Mouse (Mus musculus) kidney, adult 2 months (tissue): Measurements from ENCODE around the gene Pbld2. TPM values are rescaled to one million over a fixed set of nuclear protein-coding genes. Genes with fewer than 3 reads are reported as not detected.

Experiments
- DNase-seq: peaks from one replicate; pipeline ENCODE4 v3.0.0; 2021
- H3K27ac ChIP-seq: fragments of 200-500 bp; 2 replicates; pipeline ENCODE4 v1.5.1; 2012; ENCODE audit warnings: low read depth, low read length, control low read depth, inconsistent platforms; ENCODE audit not compliant: insufficient read depth
- H3K27me3 ChIP-seq: fragments of 200-500 bp; replicated peaks from 2 replicates; pipeline ENCODE4 v1.6.1; 2012; ENCODE audit warnings: mild to moderate bottlenecking, moderate library complexity, low read length, inconsistent platforms; ENCODE audit not compliant: control insufficient read depth, insufficient read depth
- H3K36me3 ChIP-seq: fragments of 200-500 bp; 2 replicates; pipeline ENCODE4 v1.6.1; 2012; ENCODE audit warnings: mild to moderate bottlenecking, moderate library complexity, low read length, inconsistent platforms; ENCODE audit not compliant: control insufficient read depth, insufficient read depth
- H3K4me1 ChIP-seq: fragments of 200-500 bp; 2 replicates; pipeline ENCODE4 v1.6.1; 2011; ENCODE audit warnings: low read length; ENCODE audit not compliant: control insufficient read depth, insufficient read depth
- H3K4me3 ChIP-seq: fragments of 200-500 bp; 2 replicates; pipeline ENCODE4 v1.5.1; 2011; ENCODE audit warnings: mild to moderate bottlenecking, low read depth, low read length, control low read depth; ENCODE audit not compliant: insufficient read depth
- CTCF ChIP-seq: fragments of 200-500 bp; conservative IDR thresholded peaks from 2 replicates; pipeline ENCODE4 v1.5.1; 2011; ENCODE audit warnings: low read depth, mild to moderate bottlenecking, control low read depth, low read length, moderate library complexity, mixed read lengths; ENCODE audit not compliant: insufficient read depth, insufficient read length
- POLR2A ChIP-seq: fragments of 200-500 bp; IDR thresholded peaks from one replicate; pipeline ENCODE4 v1.6.1; 2011; ENCODE audit warnings: low read depth, low read length, control low read depth
- WGBS: fragments of 180-500 bp; shearing (Covaris S2); methylation state at CpG from one replicate; pipeline ENCODE4 v1.1.7; 2018; 5-methylcytosine and 5-hydroxymethylcytosine counted together
- polyA plus RNA-seq: library from polyadenylated mRNA; depleted of rRNA; stranded (reverse); fragments of >200 nt; gene quantifications from 2 replicates; pipeline ENCODE4 v1.2.3, GENCODE M21; 2012

Pbld2 gene
- polyA plus RNA-seq, 1 experiment = 22.4 TPM

GRCm38 (mm10) chr10:63025491-63026011, 1.4 kb downstream of the Pbld2 start:
- 48% methylated on average over 6 of the region's 6 CpGs for WGBS
- Histone ChIP-seq H3K36me3 (no peaks in the 10 kb centered on the region), H3K4me3 (no peak overlapping the region), H3K27ac (peak overlapping the region; percentile 37), H3K27me3 (no peaks in the 10 kb centered on the region), H3K4me1 (peaks cover 6% of the 10 kb centered on the region)
- no peak for TF ChIP-seq POLR2A
- no peak for TF ChIP-seq CTCF
- peak; percentile 20 for DNase-seq

GRCm38 (mm10) chr10:63026156-63026794, 2.2 kb downstream of the Pbld2 start:
- no peaks in the 10 kb centered on the region for H3K36me3 ChIP-seq
- no peak for TF ChIP-seq POLR2A
- no peak for TF ChIP-seq CTCF
- no peaks in the 10 kb centered on the region for H3K27me3 ChIP-seq
- H3K4me1 ChIP-seq = peaks cover 4% of the 10 kb centered on the region
- no peak for DNase-seq
- peak overlapping the region; percentile 57; the same call in 1 of the 2 replicates for H3K27ac ChIP-seq
- no peak overlapping the region for H3K4me3 ChIP-seq
- 47% methylated on average over 8 of the region's 8 CpGs for WGBS

- DNase-seq = no peak
- WGBS = 91% methylated on average over 6 of the region's 6 CpGs
Measured at GRCm38 (mm10) chr10:63026795-63027160, 2.7 kb downstream of the Pbld2 start.

GRCm38 (mm10) chr10:63027376-63028161, 3.5 kb downstream of the Pbld2 start:
- Histone ChIP-seq H3K4me3 (no peak overlapping the region), H3K27ac (no peak overlapping the region), H3K36me3 (no peaks in the 10 kb centered on the region), H3K4me1 (no peaks in the 10 kb centered on the region; the same call in 1 of the 2 replicates), H3K27me3 (no peaks in the 10 kb centered on the region)
- 81% methylated on average over 10 of the region's 10 CpGs for WGBS
- no peak for DNase-seq
- no peak for TF ChIP-seq CTCF
- no peak for TF ChIP-seq POLR2A

More at GRCm38 (mm10) chr10:63026795-63027160, 2.7 kb downstream of the Pbld2 start:
- Histone ChIP-seq H3K36me3 (no peaks in the 10 kb centered on the region), H3K27ac (peak overlapping the region; percentile 57; the same call in 1 of the 2 replicates), H3K4me1 (peaks cover 3% of the 10 kb centered on the region; the same call in 1 of the 2 replicates), H3K27me3 (no peaks in the 10 kb centered on the region), H3K4me3 (no peak overlapping the region)
- TF ChIP-seq CTCF = no peak
- no peak for TF ChIP-seq POLR2A

GRCm38 (mm10) chr10:63028396-63028795, 4.3 kb downstream of the Pbld2 start:
- H3K4me1 ChIP-seq = no peaks in the 10 kb centered on the region; the same call in 1 of the 2 replicates
- no peak for DNase-seq
- WGBS = 88% methylated on average over 4 of the region's 4 CpGs
- TF ChIP-seq CTCF (no peak), POLR2A (no peak)
- no peak overlapping the region for H3K27ac ChIP-seq
- no peaks in the 10 kb centered on the region for H3K27me3 ChIP-seq
- H3K36me3 ChIP-seq = no peaks in the 10 kb centered on the region
- H3K4me3 ChIP-seq = no peak overlapping the region

- Histone ChIP-seq H3K4me3 (no peak overlapping the region), H3K27ac (no peak overlapping the region), H3K36me3 (no peaks in the 10 kb centered on the region), H3K4me1 (no peaks in the 10 kb centered on the region), H3K27me3 (no peaks in the 10 kb centered on the region)
- TF ChIP-seq CTCF = no peak
- no peak for TF ChIP-seq POLR2A
- DNase-seq = no peak
- WGBS = 80% methylated on average over 3 of the region's 3 CpGs
Measured at GRCm38 (mm10) chr10:63032267-63032666, 8.2 kb downstream of the Pbld2 start.

- DNase-seq = no peak
- TF ChIP-seq CTCF (no peak), POLR2A (no peak)
- no peak overlapping the region for H3K27ac ChIP-seq
- no peaks in the 10 kb centered on the region for H3K27me3 ChIP-seq
- H3K36me3 ChIP-seq = no peaks in the 10 kb centered on the region
- 63% methylated on average over 3 of the region's 3 CpGs for WGBS
- no peaks in the 10 kb centered on the region for H3K4me1 ChIP-seq
- H3K4me3 ChIP-seq = no peak overlapping the region
Measured at GRCm38 (mm10) chr10:63032956-63033355, 8.8 kb downstream of the Pbld2 start.
